Mouse (Mus musculus) limb, embryonic 12.5 days (tissue): Measurements from ENCODE around the gene Mt1. TPM values are rescaled to one million over a fixed set of nuclear protein-coding genes. Genes with fewer than 3 reads are reported as not detected.

Source experiments
- ATAC-seq: fragments of 200-750 bp; cut with Nextera tagmentation; 2 replicates; pipeline ENCODE4 v1.8.0; 2017; ENCODE audit warnings: low read depth, moderate TSS enrichment; ENCODE audit not compliant: insufficient number of reproducible peaks, insufficient read depth, low FRiP score, low TSS enrichment
- H3K27ac ChIP-seq: fragments of 300-500 bp; sonication (generic); 2 replicates; pipeline ENCODE4 v1.5.1; 2016; ENCODE audit warnings: mild to moderate bottlenecking, moderate library complexity
- H3K27me3 ChIP-seq: fragments of 300-500 bp; sonication (generic); 2 replicates; pipeline ENCODE4 v1.6.1; 2016; ENCODE audit warnings: mild to moderate bottlenecking, moderate library complexity
- H3K36me3 ChIP-seq: fragments of 300-500 bp; sonication (generic); 2 replicates; pipeline ENCODE4 v1.6.1; 2016; ENCODE audit warnings: mild to moderate bottlenecking, moderate library complexity
- H3K4me1 ChIP-seq: fragments of 300-500 bp; sonication (generic); replicated peaks from 2 replicates; pipeline ENCODE4 v1.6.1; 2016
- H3K4me2 ChIP-seq: fragments of 300-500 bp; sonication (generic); 2 replicates; pipeline ENCODE4 v1.6.1; 2016; ENCODE audit warnings: mild to moderate bottlenecking, moderate library complexity
- H3K4me3 ChIP-seq: fragments of 300-500 bp; sonication (generic); replicated peaks from 2 replicates; pipeline ENCODE4 v1.5.1; 2016; ENCODE audit warnings: mild to moderate bottlenecking
- H3K9ac ChIP-seq: fragments of 300-500 bp; sonication (generic); replicated peaks from 2 replicates; pipeline ENCODE4 v1.6.1; 2016; ENCODE audit warnings: mild to moderate bottlenecking, moderate library complexity
- H3K9me3 ChIP-seq: fragments of 300-500 bp; sonication (generic); 2 replicates; pipeline ENCODE4 v1.6.1; 2016; ENCODE audit warnings: mild to moderate bottlenecking, moderate library complexity
- WGBS: fragments of 180-500 bp; shearing (Covaris S2); methylation state at CpG from one replicate; pipeline ENCODE4 v1.1.7; 2016; 5-methylcytosine and 5-hydroxymethylcytosine counted together
- polyA plus RNA-seq: library from polyadenylated mRNA; unstranded; fragments of >200 nt; fragmentation: Nextera tagmentation; extraction: Ambion mirVana; gene quantifications from 2 replicates; pipeline ENCODE4 v1.2.1, GENCODE M21; 2016

Mt1 gene
- polyA plus RNA-seq, 1 experiment from 2014 or later, result 43.6 TPM

DNA sequence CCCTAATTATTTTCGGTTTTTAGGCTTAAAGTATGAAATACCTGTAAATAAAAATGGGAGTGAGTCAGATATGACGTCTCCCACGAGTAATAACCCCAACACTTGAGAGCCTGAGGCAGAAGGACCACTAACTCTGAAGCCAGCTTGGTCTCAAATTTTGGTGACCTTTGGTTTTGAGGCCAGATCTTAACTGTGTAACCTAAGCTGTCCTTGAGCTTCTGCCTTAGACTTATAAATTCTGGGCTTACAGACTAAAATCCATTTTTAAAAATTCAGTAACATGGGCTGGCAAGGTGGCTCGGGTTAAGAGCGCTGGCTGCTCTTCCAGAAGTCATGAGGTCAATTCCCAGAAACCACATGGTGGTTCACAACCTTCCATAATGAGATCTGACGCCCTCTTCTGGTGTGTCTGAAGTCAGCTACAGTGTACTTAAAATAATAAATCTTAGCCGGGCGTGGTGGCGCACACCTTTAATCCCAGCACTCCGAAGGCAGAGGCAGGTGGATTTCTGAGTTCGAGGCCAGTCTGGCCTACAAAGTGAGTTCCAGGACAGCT, 5.0 kb upstream of the Mt1 start:
- no peak overlapping the region for H3K9ac ChIP-seq
- no peaks in the 10 kb centered on the region for H3K9me3 ChIP-seq
- H3K36me3 ChIP-seq, result no peaks in the 10 kb centered on the region
- H3K4me3 ChIP-seq, result no peak overlapping the region
- H3K27ac ChIP-seq, result no peak overlapping the region
- peaks cover 26% of the 10 kb centered on the region for H3K4me1 ChIP-seq
- WGBS, result 48% methylated on average over 11 of the region's 11 CpGs
- peaks cover 99% of the 10 kb centered on the region for H3K27me3 ChIP-seq
- ATAC-seq, result no peak
- no peak overlapping the region for H3K4me2 ChIP-seq

DNA sequence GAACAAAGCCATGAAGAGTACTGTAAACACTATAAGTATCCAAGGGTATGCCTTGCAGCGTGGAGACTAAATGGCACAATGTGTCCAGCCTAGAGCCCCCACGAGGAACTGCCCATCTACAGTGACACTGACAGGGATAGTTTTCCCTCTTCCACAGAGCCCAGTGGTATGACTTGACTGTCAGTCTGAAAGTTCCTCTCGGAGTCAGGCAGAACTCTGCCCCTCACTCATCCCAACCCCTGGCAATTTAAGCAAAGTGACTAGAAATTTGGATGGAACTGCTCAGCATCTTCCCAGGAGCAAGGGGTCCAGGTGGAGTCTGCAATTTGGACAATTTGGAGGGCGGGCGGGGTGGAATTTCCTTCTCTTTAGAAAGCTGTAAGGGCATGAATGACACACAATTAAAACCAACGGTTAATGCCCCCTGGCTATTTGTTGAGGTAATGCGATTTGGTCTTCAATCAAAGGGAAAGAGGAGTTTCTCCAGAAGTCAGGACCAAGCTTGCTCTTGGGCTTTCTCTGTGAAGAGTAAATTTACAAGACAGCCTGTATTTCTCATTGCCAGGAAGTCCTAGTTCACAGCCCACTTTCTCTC, 4.2 kb upstream of the Mt1 start:
- Histone ChIP-seq H3K9me3 (no peaks in the 10 kb centered on the region), H3K27ac (no peak overlapping the region), H3K27me3 (peaks cover 99% of the 10 kb centered on the region), H3K4me2 (no peak overlapping the region), H3K4me1 (peaks cover 34% of the 10 kb centered on the region), H3K36me3 (no peaks in the 10 kb centered on the region), H3K9ac (no peak overlapping the region), H3K4me3 (no peak overlapping the region)
- 32% methylated on average over 7 of the region's 7 CpGs for WGBS
- no peak for ATAC-seq

DNA sequence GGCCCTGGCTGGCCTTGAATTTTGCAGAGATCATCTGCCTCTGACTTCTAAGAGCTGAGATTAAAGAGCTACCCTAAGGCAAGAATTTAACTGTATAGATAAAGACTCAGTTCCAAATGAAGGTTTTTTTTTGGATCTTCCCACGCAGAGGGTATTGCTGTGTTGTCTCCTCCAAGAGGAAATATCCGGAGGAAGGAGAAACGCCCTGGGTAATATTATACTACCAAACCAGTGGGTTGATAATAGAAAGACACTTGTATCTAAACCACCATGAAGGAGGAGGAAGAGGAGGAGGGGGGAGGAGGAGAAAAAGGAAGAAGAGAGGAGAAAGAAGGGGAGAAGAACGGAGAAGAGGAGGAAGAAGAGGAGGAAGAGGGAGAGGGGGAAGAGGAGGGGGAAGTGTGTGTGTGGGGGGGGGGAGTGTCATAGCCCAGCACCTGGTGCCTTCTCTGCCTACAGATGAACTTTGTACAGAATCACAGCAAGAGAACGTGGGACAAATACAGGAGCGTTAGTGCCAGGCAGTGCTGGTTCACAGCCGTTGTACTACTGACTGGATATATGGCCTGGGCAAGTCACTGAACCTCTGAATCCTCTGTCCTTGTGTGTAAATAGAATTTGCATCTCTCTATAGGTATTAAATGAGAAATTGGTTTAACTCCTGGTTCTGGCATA, 1.0 kb upstream of the Mt1 start:
- Histone ChIP-seq H3K9ac (no peak overlapping the region), H3K27me3 (peaks cover 97% of the 10 kb centered on the region), H3K27ac (no peak overlapping the region), H3K36me3 (no peaks in the 10 kb centered on the region), H3K9me3 (no peaks in the 10 kb centered on the region), H3K4me1 (peaks cover 27% of the 10 kb centered on the region), H3K4me2 (no peak overlapping the region), H3K4me3 (no peak overlapping the region)
- no peak for ATAC-seq
- WGBS, result 65% methylated on average over 7 of the region's 7 CpGs

DNA sequence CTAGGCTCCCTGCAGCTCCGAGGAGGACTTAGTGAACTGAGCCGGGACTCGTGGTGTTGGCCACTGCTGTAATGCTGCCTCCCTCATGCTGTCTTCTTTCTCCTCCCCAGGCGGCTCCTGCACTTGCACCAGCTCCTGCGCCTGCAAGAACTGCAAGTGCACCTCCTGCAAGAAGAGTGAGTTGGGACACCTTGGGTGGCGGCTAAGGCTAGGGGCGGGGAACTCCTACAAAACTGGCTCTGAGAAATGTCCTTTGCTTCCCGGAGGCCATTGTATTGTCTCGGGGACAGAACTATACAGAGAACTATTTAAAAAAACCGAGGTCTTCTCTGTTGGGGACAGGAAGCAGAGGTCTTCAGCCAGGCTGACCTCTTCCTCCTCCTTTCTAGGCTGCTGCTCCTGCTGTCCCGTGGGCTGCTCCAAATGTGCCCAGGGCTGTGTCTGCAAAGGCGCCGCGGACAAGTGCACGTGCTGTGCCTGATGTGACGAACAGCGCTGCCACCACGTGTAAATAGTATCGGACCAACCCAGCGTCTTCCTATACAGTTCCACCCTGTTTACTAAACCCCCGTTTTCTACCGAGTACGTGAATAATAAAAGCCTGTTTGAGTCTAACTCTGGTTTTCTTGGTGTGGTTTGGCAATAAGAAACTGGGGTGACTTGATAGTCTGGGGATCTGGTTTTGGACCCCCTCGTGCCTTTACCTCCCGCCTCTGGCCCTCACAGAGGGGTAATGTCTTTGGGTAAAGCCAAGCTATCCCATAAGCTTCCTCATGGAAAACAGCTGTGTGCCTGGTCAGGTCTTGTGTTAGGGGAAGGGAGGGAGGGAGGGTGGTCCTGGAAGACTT, 1.1 kb downstream of the Mt1 start:
- Histone ChIP-seq H3K36me3 (no peaks in the 10 kb centered on the region), H3K27me3 (peaks cover 97% of the 10 kb centered on the region), H3K4me2 (peak overlapping the region; percentile 69), H3K9me3 (no peaks in the 10 kb centered on the region), H3K27ac (no peak overlapping the region), H3K9ac (no peak overlapping the region; the same call in 1 of the 2 replicates), H3K4me1 (peaks cover 36% of the 10 kb centered on the region), H3K4me3 (peak overlapping the region; percentile 41)
- WGBS, result 4% methylated on average over 25 of the region's 25 CpGs
- ATAC-seq, result no peak

DNA sequence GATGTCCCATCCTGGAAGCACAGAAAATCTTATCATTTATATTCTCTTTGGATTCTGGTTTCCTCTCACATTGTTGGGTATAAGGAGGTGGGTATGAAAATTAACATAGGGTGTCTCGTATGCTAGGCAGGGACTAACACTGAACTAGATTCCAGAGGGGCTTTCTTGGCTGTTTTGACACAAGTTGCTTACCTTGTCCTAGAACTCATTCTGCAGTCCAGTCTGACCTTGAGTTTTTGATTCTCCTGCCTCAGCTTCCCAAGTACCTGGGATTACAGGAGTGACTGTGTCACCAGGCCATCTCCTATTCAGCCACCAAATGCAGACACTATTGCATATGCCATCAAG, 1.7 kb downstream of the Mt1 start:
- no peak for ATAC-seq
- Histone ChIP-seq H3K4me1 (peaks cover 36% of the 10 kb centered on the region), H3K9ac (no peak overlapping the region), H3K4me2 (0 out of 2 replicates have a peak overlapping the region, but pooled peaks have one; percentile 69), H3K36me3 (no peaks in the 10 kb centered on the region), H3K4me3 (no peak overlapping the region), H3K27me3 (peaks cover 96% of the 10 kb centered on the region), H3K27ac (no peak overlapping the region), H3K9me3 (no peaks in the 10 kb centered on the region)
- WGBS, result 73% methylated on average over 1 of the region's 1 CpGs

- H3K9ac ChIP-seq, result no peak overlapping the region
- no peaks in the 10 kb centered on the region for H3K36me3 ChIP-seq
- H3K4me2 ChIP-seq, result peak overlapping the region; percentile 48
- no peaks in the 10 kb centered on the region for H3K9me3 ChIP-seq
- no peak overlapping the region for H3K27ac ChIP-seq
- no peak overlapping the region for H3K4me3 ChIP-seq
- peaks cover 47% of the 10 kb centered on the region for H3K4me1 ChIP-seq
- 63% methylated on average over 13 of the region's 13 CpGs for WGBS
- peaks cover 96% of the 10 kb centered on the region for H3K27me3 ChIP-seq
- no peak for ATAC-seq
These were observed 3.4 kb downstream of the Mt1 start for GRCm38 (mm10) chr8:94182055-94182929.

DNA sequence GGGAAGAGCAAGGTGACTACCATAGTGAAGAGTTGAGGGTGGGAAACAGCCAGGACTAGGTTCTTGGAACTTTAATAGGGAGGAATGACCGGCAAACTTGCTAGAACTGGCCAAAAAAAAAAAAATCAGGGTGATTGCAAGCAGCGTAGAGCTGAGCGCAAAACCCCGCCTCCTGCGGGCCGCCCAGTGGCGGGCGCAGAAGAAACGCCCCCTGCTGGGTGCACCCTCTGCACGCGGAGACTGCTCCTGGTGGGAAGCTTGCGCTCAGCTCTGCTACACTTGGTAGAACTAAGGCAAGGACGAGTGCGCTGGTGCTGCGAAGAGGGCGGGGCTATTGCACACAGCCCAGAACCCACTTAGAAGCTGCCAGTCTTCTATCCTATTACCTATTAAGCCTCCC, 4.2 kb downstream of the Mt1 start:
- under 1% methylated on average over 16 of the region's 16 CpGs for WGBS
- Histone ChIP-seq H3K4me1 (peaks cover 53% of the 10 kb centered on the region), H3K9me3 (no peaks in the 10 kb centered on the region), H3K27ac (no peak overlapping the region), H3K36me3 (no peaks in the 10 kb centered on the region), H3K4me3 (peak overlapping the region; percentile 18), H3K9ac (no peak overlapping the region), H3K27me3 (peaks cover 97% of the 10 kb centered on the region), H3K4me2 (peak overlapping the region; percentile 48)
- ATAC-seq, result peak; percentile 34

DNA sequence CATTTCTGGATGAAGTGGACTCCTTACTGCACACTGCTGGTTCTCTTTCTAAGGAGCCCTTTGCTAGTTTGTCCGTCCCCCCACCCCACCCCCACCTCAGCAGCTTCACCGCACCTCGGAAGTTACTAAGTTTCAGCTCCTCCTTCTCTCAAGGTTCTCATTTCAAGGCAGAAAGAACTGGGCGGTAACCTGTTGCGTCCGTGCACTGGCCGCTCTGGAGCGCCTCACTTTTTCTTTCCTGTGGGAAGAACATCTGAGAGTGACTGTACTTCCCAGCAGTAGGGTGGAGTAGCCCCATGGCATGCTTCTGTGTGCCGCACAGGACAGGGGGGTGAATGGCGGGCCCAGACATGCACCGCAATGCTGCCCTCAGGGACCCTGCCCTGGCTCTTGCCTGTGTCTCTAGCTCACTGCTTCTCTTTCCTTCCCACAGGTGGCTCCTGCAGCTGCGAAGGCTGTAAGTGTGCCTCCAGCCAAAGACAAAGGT, 5.5 kb downstream of the Mt1 start:
- H3K4me1 ChIP-seq, result peaks cover 45% of the 10 kb centered on the region
- ATAC-seq, result no peak
- H3K4me2 ChIP-seq, result peak overlapping the region; percentile 48; the same call in 1 of the 2 replicates
- H3K27me3 ChIP-seq, result peaks cover 93% of the 10 kb centered on the region
- H3K9me3 ChIP-seq, result no peaks in the 10 kb centered on the region
- no peaks in the 10 kb centered on the region for H3K36me3 ChIP-seq
- no peak overlapping the region for H3K4me3 ChIP-seq
- 13% methylated on average over 12 of the region's 12 CpGs for WGBS
- H3K9ac ChIP-seq, result no peak overlapping the region
- H3K27ac ChIP-seq, result no peak overlapping the region

DNA sequence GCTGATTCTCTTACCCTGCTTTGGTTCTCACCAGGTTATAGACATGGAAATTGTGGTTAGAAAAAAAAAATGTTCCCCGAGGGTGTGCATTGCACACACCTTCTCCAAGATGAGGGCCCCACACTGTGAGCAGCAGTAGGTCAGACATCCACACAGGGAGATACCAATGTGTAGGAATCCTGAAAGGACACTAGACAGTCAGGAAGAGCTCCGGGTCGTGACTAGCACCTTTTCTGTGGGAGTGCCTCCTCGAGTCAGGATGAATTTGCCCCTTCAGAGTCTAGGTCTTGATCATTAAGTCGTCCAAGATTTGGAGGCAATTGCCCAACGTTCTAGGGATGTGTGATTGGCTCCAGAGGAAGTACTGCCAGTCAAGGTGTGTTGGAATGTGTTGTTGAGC, 6.9 kb downstream of the Mt1 start:
- Histone ChIP-seq H3K4me3 (no peak overlapping the region), H3K9ac (no peak overlapping the region), H3K4me1 (peaks cover 39% of the 10 kb centered on the region), H3K36me3 (no peaks in the 10 kb centered on the region), H3K27ac (no peak overlapping the region), H3K27me3 (peaks cover 87% of the 10 kb centered on the region), H3K4me2 (no peak overlapping the region), H3K9me3 (no peaks in the 10 kb centered on the region)
- no peak for ATAC-seq
- WGBS, result 60% methylated on average over 6 of the region's 6 CpGs

DNA sequence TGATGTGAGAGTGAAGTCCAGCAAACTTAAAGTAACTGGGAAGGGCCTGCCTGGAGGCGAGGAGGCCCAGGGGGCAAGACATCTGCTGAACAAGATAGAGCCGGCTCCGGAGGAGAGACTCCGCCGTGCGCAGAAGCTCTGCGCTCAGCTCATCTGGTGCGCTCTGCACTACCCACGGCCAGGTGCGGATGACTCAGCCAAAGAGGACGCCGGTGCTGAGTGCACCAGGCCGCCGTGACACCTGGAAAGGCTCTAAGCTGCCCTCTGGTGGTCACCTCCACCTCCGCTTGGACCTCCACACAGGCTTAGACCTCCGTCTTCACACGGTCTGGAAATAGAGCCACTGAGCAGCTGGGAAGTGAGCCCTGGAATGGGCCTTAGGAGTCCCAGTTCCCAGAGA, 7.7 kb downstream of the Mt1 start:
- 0 out of 2 replicates have a peak overlapping the region, but pooled peaks have one; percentile 20 for H3K4me3 ChIP-seq
- H3K9me3 ChIP-seq, result no peaks in the 10 kb centered on the region
- no peak overlapping the region for H3K27ac ChIP-seq
- peaks cover 82% of the 10 kb centered on the region for H3K27me3 ChIP-seq
- H3K4me2 ChIP-seq, result peak overlapping the region; percentile 42
- H3K9ac ChIP-seq, result no peak overlapping the region
- H3K36me3 ChIP-seq, result no peaks in the 10 kb centered on the region
- WGBS, result 3% methylated on average over 17 of the region's 17 CpGs
- H3K4me1 ChIP-seq, result peaks cover 45% of the 10 kb centered on the region
- peak; percentile 76; the same call in 1 of the 2 replicates for ATAC-seq
